Mouse (Mus musculus) embryonic facial prominence, embryonic 14.5 days (tissue): ENCODE data around the gene Dlx2. TPM values are rescaled to one million over a fixed set of nuclear protein-coding genes. Genes with fewer than 3 reads are reported as not detected.

Experiments
- ATAC-seq: fragments of 200-750 bp; cut with Nextera tagmentation; 2 replicates; pipeline ENCODE4 v1.8.0; 2017; ENCODE audit warnings: low read depth, moderate number of reproducible peaks, moderate TSS enrichment
- DNase-seq: peaks from one replicate; pipeline ENCODE4 v3.0.0-alpha.2; 2015; ENCODE audit warnings: low spot score
- H3K27ac ChIP-seq: fragments of 300-500 bp; sonication (generic); replicated peaks from 2 replicates; pipeline ENCODE4 v1.5.1; 2014; ENCODE audit warnings: low read depth, mild to moderate bottlenecking, low read length, moderate library complexity
- H3K27me3 ChIP-seq: fragments of 300-500 bp; sonication (generic); replicated peaks from 2 replicates; pipeline ENCODE4 v1.6.1; 2014; ENCODE audit warnings: low read length; ENCODE audit not compliant: control insufficient read depth, insufficient read depth
- H3K36me3 ChIP-seq: fragments of 300-500 bp; sonication (generic); 2 replicates; pipeline ENCODE4 v1.6.1; 2014; ENCODE audit warnings: low read length, mixed read lengths; ENCODE audit not compliant: control insufficient read depth, insufficient read depth
- H3K4me1 ChIP-seq: fragments of 300-500 bp; sonication (generic); 2 replicates; pipeline ENCODE4 v1.6.1; 2014; ENCODE audit warnings: antibody characterized with exemption, low read length; ENCODE audit not compliant: control insufficient read depth, insufficient read depth
- H3K4me2 ChIP-seq: fragments of 300-500 bp; sonication (generic); 2 replicates; pipeline ENCODE4 v1.6.1; 2014; ENCODE audit warnings: low read depth, mild to moderate bottlenecking, low read length, moderate library complexity, mixed read lengths
- H3K4me3 ChIP-seq: fragments of 300-500 bp; sonication (generic); 2 replicates; pipeline ENCODE4 v1.5.1; 2014; ENCODE audit warnings: low read depth, mild to moderate bottlenecking, low read length
- H3K9ac ChIP-seq: fragments of 300-500 bp; sonication (generic); 2 replicates; pipeline ENCODE4 v1.6.1; 2014; ENCODE audit warnings: low read depth, mild to moderate bottlenecking, low read length, moderate library complexity, mixed read lengths
- H3K9me3 ChIP-seq: fragments of 300-500 bp; sonication (generic); 2 replicates; pipeline ENCODE4 v1.6.1; 2016; ENCODE audit warnings: low read length; ENCODE audit not compliant: control insufficient read depth
- WGBS: fragments of 180-500 bp; shearing (Covaris S2); extraction: QIAGEN DNeasy Blood & Tissue Kit; methylation state at CpG from one replicate; pipeline ENCODE4 v1.1.7; 2014; 5-methylcytosine and 5-hydroxymethylcytosine counted together
- polyA plus RNA-seq: library from polyadenylated mRNA; unstranded; fragments of >200 nt; fragmentation: Nextera tagmentation; extraction: Ambion mirVana; gene quantifications from 2 replicates; pipeline ENCODE4 v1.2.1, GENCODE M21; 2014

The Dlx2 gene
- polyA plus RNA-seq, result 5.5 and 5.7 TPM in 2 replicates

GRCm38 (mm10) chr2:71546640-71547071 is at the start of gene Dlx2:
Gene Dlx2 (minus strand): TSS chr2:71546754.
- ATAC-seq (peak; percentile 61), DNase-seq (peak; percentile 89)
- H3K27ac ChIP-seq, result peak within 1 kb of the TSS; percentile 75
- H3K4me3 ChIP-seq, result peak within 1 kb of the TSS; percentile 60
- H3K4me2 ChIP-seq, result peak within 1 kb of the TSS; percentile 99
- H3K9ac ChIP-seq, result peak within 1 kb of the TSS; percentile 74
- H3K36me3 ChIP-seq, result no peaks in the 10 kb centered on the region
- peaks cover 10% of the 10 kb centered on the region for H3K4me1 ChIP-seq
- no peaks in the 10 kb centered on the region for H3K9me3 ChIP-seq
- peaks cover 79% of the 10 kb centered on the region for H3K27me3 ChIP-seq
- under 1% methylated on average over 23 of the region's 37 CpGs for WGBS

- peak; percentile 42; the same call in 1 of the 2 replicates for ATAC-seq
- no peak overlapping the region for H3K4me3 ChIP-seq
- H3K4me1 ChIP-seq, result peaks cover 4% of the 10 kb centered on the region; the same call in 1 of the 2 replicates
- H3K9ac ChIP-seq, result 0 out of 2 replicates have a peak overlapping the region, but pooled peaks have one; percentile 19
- H3K27ac ChIP-seq, result peak overlapping the region; percentile 33; the same call in 1 of the 2 replicates
- 51% methylated on average over 7 of the region's 7 CpGs for WGBS
- no peaks in the 10 kb centered on the region for H3K27me3 ChIP-seq
- 0 out of 2 replicates have a peak overlapping the region, but pooled peaks have one; percentile 18 for H3K4me2 ChIP-seq
- H3K36me3 ChIP-seq, result no peaks in the 10 kb centered on the region
- H3K9me3 ChIP-seq, result no peaks in the 10 kb centered on the region
- peak; percentile 79 for DNase-seq
Measured at GRCm38 (mm10) chr2:71594466-71594865, 47.9 kb upstream of the Dlx2 start.

- Histone ChIP-seq H3K27me3 (no peaks in the 10 kb centered on the region), H3K9me3 (no peaks in the 10 kb centered on the region), H3K4me3 (no peak overlapping the region), H3K36me3 (no peaks in the 10 kb centered on the region), H3K4me1 (no peaks in the 10 kb centered on the region), H3K4me2 (no peak overlapping the region), H3K9ac (no peak overlapping the region), H3K27ac (no peak overlapping the region)
- DNase-seq (no peak), ATAC-seq (no peak)
- WGBS, result 79% methylated on average over 9 of the region's 9 CpGs
Measured at GRCm38 (mm10) chr2:71589114-71589513, 42.6 kb upstream of the Dlx2 start.

- Histone ChIP-seq H3K9ac (peak overlapping the region; percentile 63), H3K36me3 (no peaks in the 10 kb centered on the region), H3K27me3 (0 out of 2 replicates have a peak, but pooled peaks cover 4% of the 10 kb centered on the region), H3K4me2 (peak overlapping the region; percentile 87), H3K4me3 (peak overlapping the region; percentile 58), H3K9me3 (0 out of 2 replicates have a peak, but pooled peaks cover 5% of the 10 kb centered on the region), H3K27ac (no peak overlapping the region), H3K4me1 (no peaks in the 10 kb centered on the region)
- no peak for ATAC-seq
- 56% methylated on average over 5 of the region's 5 CpGs for WGBS
- no peak for DNase-seq
Measured at GRCm38 (mm10) chr2:71581488-71581887, 34.9 kb upstream of the Dlx2 start.

GRCm38 (mm10) chr2:71580632-71581466 is 34.3 kb upstream of the Dlx2 start:
- DNase-seq (peak; percentile 56), ATAC-seq (peak; percentile 89)
- 0 out of 2 replicates have a peak, but pooled peaks cover 5% of the 10 kb centered on the region for H3K9me3 ChIP-seq
- no peak overlapping the region for H3K27ac ChIP-seq
- peak overlapping the region; percentile 58 for H3K4me3 ChIP-seq
- 0 out of 2 replicates have a peak, but pooled peaks cover 4% of the 10 kb centered on the region for H3K27me3 ChIP-seq
- H3K4me2 ChIP-seq, result peak overlapping the region; percentile 87
- peak overlapping the region; percentile 63 for H3K9ac ChIP-seq
- no peaks in the 10 kb centered on the region for H3K4me1 ChIP-seq
- no peaks in the 10 kb centered on the region for H3K36me3 ChIP-seq
- WGBS, result 11% methylated on average over 38 of the region's 50 CpGs

GRCm38 (mm10) chr2:71577059-71577458 is 30.5 kb upstream of the Dlx2 start:
- 93% methylated on average over 2 of the region's 2 CpGs for WGBS
- Histone ChIP-seq H3K4me1 (no peaks in the 10 kb centered on the region), H3K4me3 (no peak overlapping the region), H3K36me3 (no peaks in the 10 kb centered on the region), H3K4me2 (no peak overlapping the region), H3K27ac (no peak overlapping the region), H3K27me3 (0 out of 2 replicates have a peak, but pooled peaks cover 4% of the 10 kb centered on the region), H3K9ac (no peak overlapping the region), H3K9me3 (0 out of 2 replicates have a peak, but pooled peaks cover 5% of the 10 kb centered on the region)
- ATAC-seq, result no peak
- no peak for DNase-seq

GRCm38 (mm10) chr2:71573736-71574135 is 27.2 kb upstream of the Dlx2 start:
- WGBS, result 20% methylated on average over 4 of the region's 4 CpGs
- ATAC-seq (no peak), DNase-seq (peak; percentile 37)
- Histone ChIP-seq H3K27me3 (no peaks in the 10 kb centered on the region), H3K4me3 (no peak overlapping the region), H3K4me2 (no peak overlapping the region), H3K9ac (no peak overlapping the region), H3K36me3 (no peaks in the 10 kb centered on the region), H3K4me1 (no peaks in the 10 kb centered on the region), H3K27ac (no peak overlapping the region), H3K9me3 (0 out of 2 replicates have a peak, but pooled peaks cover 5% of the 10 kb centered on the region)

- no peaks in the 10 kb centered on the region for H3K9me3 ChIP-seq
- H3K4me1 ChIP-seq, result no peaks in the 10 kb centered on the region
- no peak overlapping the region for H3K4me2 ChIP-seq
- no peaks in the 10 kb centered on the region for H3K27me3 ChIP-seq
- no peak overlapping the region for H3K9ac ChIP-seq
- DNase-seq (no peak), ATAC-seq (no peak)
- no peaks in the 10 kb centered on the region for H3K36me3 ChIP-seq
- no peak overlapping the region for H3K4me3 ChIP-seq
- WGBS, result 77% methylated on average over 9 of the region's 9 CpGs
- no peak overlapping the region for H3K27ac ChIP-seq
Measured at GRCm38 (mm10) chr2:71566466-71566865, 19.9 kb upstream of the Dlx2 start.
